Mouse (Mus musculus) thymus, adult 2 months (tissue): ENCODE data around the gene Gtpbp8. TPM values are rescaled to one million over a fixed set of nuclear protein-coding genes. Genes with fewer than 3 reads are reported as not detected.
A peak's percentile ranks its signal among the peaks of the same experiment; 100 is the strongest.

ENCODE experiments used
- DNase-seq: peaks from one replicate; pipeline ENCODE4 v3.0.0; 2021
- H3K27ac ChIP-seq: fragments of 200-500 bp; 2 replicates; pipeline ENCODE4 v1.5.1; 2012; ENCODE audit warnings: low read length, control low read depth; ENCODE audit not compliant: control insufficient read depth, insufficient read depth
- H3K27me3 ChIP-seq: fragments of 200-500 bp; 2 replicates; pipeline ENCODE4 v1.6.1; 2012; ENCODE audit warnings: mild to moderate bottlenecking, low read length, moderate library complexity, mixed read lengths; ENCODE audit not compliant: control insufficient read depth, insufficient read depth
- H3K36me3 ChIP-seq: fragments of 200-500 bp; 2 replicates; pipeline ENCODE4 v1.6.1; 2012; ENCODE audit warnings: mild to moderate bottlenecking, low read length, moderate library complexity; ENCODE audit not compliant: control insufficient read depth, insufficient read depth
- H3K4me1 ChIP-seq: fragments of 200-500 bp; replicated peaks from 2 replicates; pipeline ENCODE4 v1.6.1; 2012; ENCODE audit warnings: low read length; ENCODE audit not compliant: control insufficient read depth, insufficient read depth
- H3K4me3 ChIP-seq: fragments of 200-500 bp; 2 replicates; pipeline ENCODE4 v1.5.1; 2012; ENCODE audit warnings: mild to moderate bottlenecking, low read length, control low read depth, moderate library complexity; ENCODE audit not compliant: control insufficient read depth, insufficient read depth
- CTCF ChIP-seq: fragments of 200-500 bp; IDR thresholded peaks from 2 replicates; pipeline ENCODE4 v1.5.1; 2012; ENCODE audit warnings: mild to moderate bottlenecking, control low read depth, low read length, moderate library complexity, borderline replicate concordance; ENCODE audit not compliant: control insufficient read depth, poor library complexity, insufficient read depth; ENCODE audit errors: extremely low read depth
- POLR2A ChIP-seq: fragments of 200-500 bp; IDR thresholded peaks from 2 replicates; pipeline ENCODE4 v1.6.1; 2012; ENCODE audit warnings: mild to moderate bottlenecking, low read length, control low read depth, moderate library complexity; ENCODE audit not compliant: control insufficient read depth, poor library complexity, insufficient read depth; ENCODE audit errors: extremely low read depth
- WGBS: fragments of 180-500 bp; shearing (Covaris S2); methylation state at CpG from one replicate; pipeline ENCODE4 v1.1.7; 2018; 5-methylcytosine and 5-hydroxymethylcytosine counted together
- polyA plus RNA-seq: library from polyadenylated mRNA; depleted of rRNA; stranded (reverse); fragments of >200 nt; gene quantifications from 2 replicates; pipeline ENCODE4 v1.2.3, GENCODE M21; 2012

Gene Gtpbp8
- polyA plus RNA-seq, 1 experiment, result 5.4 TPM

DNA sequence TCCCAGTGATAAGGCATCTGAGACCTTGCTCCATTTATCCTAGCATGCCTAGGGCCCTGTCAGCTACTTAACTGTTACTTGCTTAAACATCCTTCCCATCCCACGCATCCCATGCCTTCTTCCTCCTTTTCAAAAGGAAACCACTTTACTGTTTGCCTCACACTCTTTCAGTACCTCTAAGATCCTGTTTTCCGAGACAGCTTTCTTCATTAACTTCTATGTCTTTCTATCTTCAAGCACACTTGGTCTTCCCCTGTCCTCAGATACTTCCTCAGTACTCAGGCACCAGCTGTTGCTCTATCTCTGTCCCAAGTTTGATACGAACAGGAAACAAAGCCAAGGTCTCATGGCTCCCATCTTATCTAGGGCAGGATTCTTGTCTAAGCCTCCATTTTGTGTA is 27.5 kb upstream of the Gtpbp8 start:
- no peak for DNase-seq
- H3K4me1 ChIP-seq, result peaks cover 2% of the 10 kb centered on the region; the same call in 1 of the 2 replicates
- no peak overlapping the region for H3K27ac ChIP-seq
- no peak for TF ChIP-seq POLR2A
- no peak for TF ChIP-seq CTCF
- no peaks in the 10 kb centered on the region for H3K27me3 ChIP-seq
- no peak overlapping the region for H3K4me3 ChIP-seq
- WGBS, result 94% methylated on average over 3 of the region's 3 CpGs
- H3K36me3 ChIP-seq, result no peaks in the 10 kb centered on the region

DNA sequence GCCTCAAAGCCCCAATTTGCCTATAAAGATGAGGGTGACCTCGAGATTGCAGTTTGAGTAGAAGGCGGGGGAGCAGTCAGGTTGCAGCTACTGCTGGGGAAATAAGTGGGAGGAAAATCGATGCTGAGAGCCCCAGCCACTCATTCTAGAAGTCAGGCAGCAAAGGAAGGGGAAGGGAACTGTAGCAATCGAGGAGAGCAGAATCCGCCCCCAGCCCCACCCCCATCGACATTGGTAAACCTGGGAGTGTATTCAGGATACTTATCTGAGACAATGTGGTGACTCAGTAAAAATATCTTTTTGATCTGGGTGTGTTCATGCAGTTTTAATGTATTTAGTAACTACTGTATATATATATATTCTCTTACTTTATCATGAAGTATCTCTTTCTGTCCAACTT is 26.4 kb upstream of the Gtpbp8 start:
- DNase-seq, result no peak
- Histone ChIP-seq H3K4me3 (no peak overlapping the region), H3K27me3 (no peaks in the 10 kb centered on the region), H3K4me1 (no peaks in the 10 kb centered on the region), H3K36me3 (no peaks in the 10 kb centered on the region), H3K27ac (no peak overlapping the region)
- TF ChIP-seq POLR2A, result no peak
- TF ChIP-seq CTCF, result no peak
- 39% methylated on average over 6 of the region's 6 CpGs for WGBS

DNA sequence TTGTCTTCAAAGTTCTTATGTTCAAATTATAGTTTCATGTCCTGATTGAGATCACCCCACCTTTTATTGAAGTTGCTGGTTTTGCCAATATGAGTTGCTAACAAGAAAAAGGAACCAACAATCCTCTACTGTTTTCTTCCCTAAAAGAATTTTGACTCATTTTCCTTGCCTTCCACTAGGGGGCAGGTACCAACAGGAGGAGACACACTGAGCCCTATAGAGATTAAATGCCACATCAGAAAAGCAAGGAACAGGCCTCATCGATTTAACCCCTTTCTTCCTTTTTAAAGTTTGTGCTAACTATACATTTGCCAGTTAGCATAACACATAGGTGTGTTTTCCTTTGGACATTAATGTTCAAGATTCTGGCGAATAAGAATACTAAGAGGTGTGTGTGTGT is 21.8 kb upstream of the Gtpbp8 start:
- no peaks in the 10 kb centered on the region; the same call in 1 of the 2 replicates for H3K4me1 ChIP-seq
- DNase-seq, result no peak
- TF ChIP-seq CTCF (no peak), POLR2A (no peak)
- H3K36me3 ChIP-seq, result no peaks in the 10 kb centered on the region
- no peak overlapping the region for H3K4me3 ChIP-seq
- no peak overlapping the region for H3K27ac ChIP-seq
- 33% methylated on average over 2 of the region's 2 CpGs for WGBS
- H3K27me3 ChIP-seq, result no peaks in the 10 kb centered on the region

DNA sequence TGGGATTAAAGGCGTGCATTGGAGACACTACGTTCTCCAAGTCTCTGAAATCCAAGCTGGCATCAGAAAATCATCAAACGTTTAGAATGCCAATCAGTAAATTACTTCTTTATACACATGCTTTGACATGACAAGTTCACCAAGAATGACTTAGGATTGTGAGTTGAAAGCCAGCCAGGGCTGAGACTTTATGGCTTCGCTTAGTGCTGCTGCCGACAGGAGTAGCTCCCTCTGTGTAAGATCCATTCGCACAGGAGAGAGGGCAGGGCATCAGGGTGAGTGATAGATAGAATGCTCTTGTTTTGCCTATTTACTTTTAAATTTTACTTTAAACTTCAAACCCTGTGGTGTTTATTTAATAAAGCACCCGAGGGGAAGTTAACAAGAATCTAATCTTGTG is 21.3 kb upstream of the Gtpbp8 start:
- H3K4me1 ChIP-seq, result no peaks in the 10 kb centered on the region; the same call in 1 of the 2 replicates
- no peak for TF ChIP-seq CTCF
- no peak for TF ChIP-seq POLR2A
- no peak for DNase-seq
- H3K27me3 ChIP-seq, result no peaks in the 10 kb centered on the region
- H3K4me3 ChIP-seq, result no peak overlapping the region
- 71% methylated on average over 7 of the region's 7 CpGs for WGBS
- H3K36me3 ChIP-seq, result no peaks in the 10 kb centered on the region
- H3K27ac ChIP-seq, result no peak overlapping the region

GRCm38 (mm10) chr16:44766320-44766892 is 20.2 kb upstream of the Gtpbp8 start:
- WGBS, result 10% methylated on average over 9 of the region's 9 CpGs
- Histone ChIP-seq H3K27ac (no peak overlapping the region), H3K4me3 (no peak overlapping the region), H3K27me3 (no peaks in the 10 kb centered on the region), H3K36me3 (no peaks in the 10 kb centered on the region), H3K4me1 (no peaks in the 10 kb centered on the region; the same call in 1 of the 2 replicates)
- TF ChIP-seq POLR2A (no peak), CTCF (no peak)
- no peak for DNase-seq

GRCm38 (mm10) chr16:44765555-44766319 is 19.6 kb upstream of the Gtpbp8 start, which contains the start of gene Cd200r1:
Gene Cd200r1, plus strand, starts transcription at chr16:44765736.
- Histone ChIP-seq H3K36me3 (no peaks in the 10 kb centered on the region), H3K4me1 (no peaks in the 10 kb centered on the region; the same call in 1 of the 2 replicates), H3K4me3 (peak within 1 kb of the TSS; percentile 61), H3K27ac (peak within 1 kb of the TSS; percentile 31; the same call in 1 of the 2 replicates), H3K27me3 (no peaks in the 10 kb centered on the region)
- DNase-seq, result peak; percentile 36
- TF ChIP-seq CTCF (no peak), POLR2A (0 out of 2 replicates have a peak, but pooled peaks have one; percentile 19)
- 8% methylated on average over 22 of the region's 22 CpGs for WGBS
